Mouse (Mus musculus): ENCODE data around the gene Capzb. TPM values are rescaled to one million over a fixed set of nuclear protein-coding genes. Genes with fewer than 3 reads are reported as not detected.
A peak's percentile ranks its signal among the peaks of the same experiment; 100 is the strongest.

The Capzb gene
- polyA plus RNA-seq, 1 experiment from 2014 or later, result 376 TPM

DNA sequence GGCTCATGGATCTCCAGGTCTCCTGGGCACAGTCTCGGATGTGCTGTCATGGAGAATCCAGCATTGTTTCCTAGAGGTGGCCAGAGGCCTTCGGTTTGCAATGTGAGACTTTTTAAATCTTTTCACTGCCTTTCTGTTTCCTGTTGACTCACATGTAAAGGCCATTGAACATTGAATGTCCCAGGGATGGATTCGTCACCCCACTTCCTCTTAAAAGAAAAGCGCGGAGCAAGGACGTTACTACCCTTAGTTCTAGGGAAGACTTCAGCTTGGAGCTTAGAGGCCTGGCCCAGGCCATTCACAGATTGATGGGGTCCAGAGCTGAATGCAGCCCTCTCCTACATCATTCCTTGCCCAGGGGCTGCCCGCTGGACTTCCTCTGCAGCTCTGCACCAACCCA, 35.2 kb downstream of the Capzb start:
- WGBS, result 69% methylated on average over 7 of the region's 7 CpGs
- Histone ChIP-seq H3K9me3 (no peaks in the 10 kb centered on the region), H3K36me3 (peaks cover 14% of the 10 kb centered on the region), H3K4me2 (no peak overlapping the region), H3K27ac (replicated peaks) (peak overlapping the region; percentile 68), H3K4me1 (peaks cover 95% of the 10 kb centered on the region), H3K27me3 (replicated peaks) (no peaks in the 10 kb centered on the region), H3K9ac (no peak overlapping the region), H3K4me3 (no peak overlapping the region)
- no peak for ATAC-seq (ENCODE audit: extremely low read depth, insufficient number of reproducible peaks, low FRiP score, low TSS enrichment)

DNA sequence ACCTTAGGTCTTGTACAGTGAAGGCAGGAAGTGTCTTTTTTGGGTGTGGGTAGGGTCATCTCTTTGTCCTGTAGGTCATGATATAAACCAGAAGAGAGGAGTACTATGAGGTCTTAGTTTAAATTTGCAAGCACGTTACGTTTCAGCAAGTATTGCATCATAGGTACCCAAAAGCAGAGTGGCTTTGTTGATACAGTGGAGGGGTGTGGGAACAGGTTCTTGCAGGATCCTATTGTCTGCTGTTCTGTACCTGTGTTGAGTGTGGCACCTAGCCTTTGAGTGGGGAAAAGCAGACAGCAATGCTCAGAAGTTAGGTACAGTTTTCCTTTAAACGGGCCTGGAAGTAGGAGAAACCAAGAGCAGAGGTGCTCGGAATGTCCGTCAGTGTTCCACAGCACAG, 36.6 kb downstream of the Capzb start:
- H3K4me2 ChIP-seq, result no peak overlapping the region
- WGBS, result 84% methylated on average over 5 of the region's 5 CpGs
- H3K36me3 ChIP-seq, result peaks cover 19% of the 10 kb centered on the region
- no peaks in the 10 kb centered on the region for H3K9me3 ChIP-seq
- H3K9ac ChIP-seq, result no peak overlapping the region
- ATAC-seq (ENCODE audit: extremely low read depth, insufficient number of reproducible peaks, low FRiP score, low TSS enrichment), result no peak
- H3K4me1 ChIP-seq, result peaks cover 97% of the 10 kb centered on the region
- H3K4me3 ChIP-seq, result no peak overlapping the region
- H3K27ac ChIP-seq (replicated peaks), result no peak overlapping the region
- no peaks in the 10 kb centered on the region for H3K27me3 ChIP-seq (replicated peaks)

DNA sequence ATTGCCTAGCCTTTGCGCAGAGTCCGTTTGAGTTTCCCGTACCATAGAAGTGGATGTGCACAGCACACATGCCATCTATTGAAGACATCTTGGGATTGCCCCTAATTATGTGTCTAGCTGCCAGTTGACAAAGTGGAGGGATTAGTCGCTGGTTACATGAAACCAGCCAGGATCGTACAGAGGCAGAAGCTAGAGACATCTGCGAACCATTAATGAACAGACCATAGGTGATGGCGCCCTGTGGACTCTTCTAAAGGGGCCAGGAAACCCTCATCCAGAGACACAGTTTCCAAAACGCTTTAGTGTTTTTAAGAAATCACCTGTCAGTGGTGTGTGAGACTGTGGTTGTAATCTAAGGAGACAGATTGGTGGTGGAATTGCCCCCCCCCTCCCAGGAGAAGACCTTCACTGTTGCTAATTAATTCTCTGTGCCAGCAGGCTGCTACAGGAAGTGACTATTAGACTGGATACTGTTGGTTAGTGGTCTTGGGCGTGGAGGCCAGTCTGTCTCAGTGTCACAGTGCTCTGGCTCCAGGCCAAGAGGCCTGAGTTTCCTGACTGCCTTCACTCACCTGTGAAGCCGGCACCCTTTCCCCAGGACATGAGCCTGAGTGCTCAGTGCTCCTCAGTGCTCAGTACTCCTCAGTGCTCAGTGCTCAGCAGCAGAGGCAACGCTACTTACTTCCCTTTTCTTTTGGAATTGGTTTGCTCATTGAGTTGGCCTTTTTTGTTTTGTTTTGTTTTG, 37.8 kb downstream of the Capzb start:
- H3K4me2 ChIP-seq, result no peak overlapping the region
- H3K4me3 ChIP-seq, result no peak overlapping the region
- WGBS, result 67% methylated on average over 11 of the region's 11 CpGs
- no peak for ATAC-seq (ENCODE audit: extremely low read depth, insufficient number of reproducible peaks, low FRiP score, low TSS enrichment)
- H3K27ac ChIP-seq (replicated peaks), result peak overlapping the region; percentile 28; the same call in 1 of the 2 replicates
- H3K4me1 ChIP-seq, result peaks cover 98% of the 10 kb centered on the region
- no peaks in the 10 kb centered on the region for H3K27me3 ChIP-seq (replicated peaks)
- H3K36me3 ChIP-seq, result peaks cover 17% of the 10 kb centered on the region
- no peaks in the 10 kb centered on the region for H3K9me3 ChIP-seq
- peak overlapping the region; percentile 21 for H3K9ac ChIP-seq

GRCm38 (mm10) chr4:139231163-139231562, 38.5 kb downstream of the Capzb start:
- Histone ChIP-seq H3K4me1 (peaks cover 97% of the 10 kb centered on the region), H3K36me3 (peaks cover 11% of the 10 kb centered on the region), H3K4me2 (no peak overlapping the region), H3K9me3 (no peaks in the 10 kb centered on the region), H3K27ac (replicated peaks) (peak overlapping the region; percentile 28; the same call in 1 of the 2 replicates), H3K27me3 (replicated peaks) (no peaks in the 10 kb centered on the region), H3K4me3 (no peak overlapping the region), H3K9ac (no peak overlapping the region; the same call in 1 of the 2 replicates)
- no peak for ATAC-seq (ENCODE audit: extremely low read depth, insufficient number of reproducible peaks, low FRiP score, low TSS enrichment)
- WGBS, result 68% methylated on average over 8 of the region's 8 CpGs

- Histone ChIP-seq H3K27me3 (replicated peaks) (no peaks in the 10 kb centered on the region), H3K27ac (replicated peaks) (peak overlapping the region; percentile 51), H3K4me1 (peaks cover 89% of the 10 kb centered on the region), H3K9me3 (no peaks in the 10 kb centered on the region), H3K4me2 (no peak overlapping the region), H3K4me3 (no peak overlapping the region), H3K36me3 (peaks cover 4% of the 10 kb centered on the region; the same call in 1 of the 2 replicates), H3K9ac (peak overlapping the region; percentile 44)
- no peak for ATAC-seq (ENCODE audit: extremely low read depth, insufficient number of reproducible peaks, low FRiP score, low TSS enrichment)
- WGBS, result 45% methylated on average over 6 of the region's 6 CpGs
Measured at GRCm38 (mm10) chr4:139232479-139233145, 39.9 kb downstream of the Capzb start.

DNA sequence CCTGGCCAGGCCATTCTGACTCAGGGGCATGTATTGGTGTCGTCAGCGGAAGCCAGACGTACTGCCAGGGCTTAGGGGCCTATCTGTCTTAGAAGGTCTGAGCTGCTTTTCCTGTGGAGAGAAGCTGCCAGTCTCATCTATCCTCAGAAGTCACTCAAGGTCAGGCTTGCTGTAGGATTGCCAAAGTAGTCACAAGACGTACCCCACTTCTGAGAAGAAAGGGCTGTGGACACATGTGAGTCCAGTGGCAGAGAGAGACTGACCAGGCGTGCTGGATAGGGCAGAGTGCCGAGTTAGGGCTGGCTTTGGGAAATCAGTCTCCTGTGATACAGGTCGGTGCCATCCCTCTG, 40.4 kb downstream of the Capzb start:
- H3K4me1 ChIP-seq, result peaks cover 89% of the 10 kb centered on the region
- peaks cover 4% of the 10 kb centered on the region; the same call in 1 of the 2 replicates for H3K36me3 ChIP-seq
- no peaks in the 10 kb centered on the region for H3K27me3 ChIP-seq (replicated peaks)
- 62% methylated on average over 7 of the region's 7 CpGs for WGBS
- ATAC-seq (ENCODE audit: extremely low read depth, insufficient number of reproducible peaks, low FRiP score, low TSS enrichment), result no peak
- H3K4me2 ChIP-seq, result no peak overlapping the region
- H3K9me3 ChIP-seq, result no peaks in the 10 kb centered on the region
- peak overlapping the region; percentile 44 for H3K9ac ChIP-seq
- H3K27ac ChIP-seq (replicated peaks), result peak overlapping the region; percentile 51
- no peak overlapping the region for H3K4me3 ChIP-seq

GRCm38 (mm10) chr4:139233755-139234254, 41.1 kb downstream of the Capzb start:
- no peaks in the 10 kb centered on the region for H3K9me3 ChIP-seq
- peak overlapping the region; percentile 37 for H3K9ac ChIP-seq
- H3K27ac ChIP-seq (replicated peaks), result peak overlapping the region; percentile 51

GRCm38 (mm10) chr4:139234261-139234660, 41.6 kb downstream of the Capzb start:
- Histone ChIP-seq H3K36me3 (peaks cover 14% of the 10 kb centered on the region), H3K9me3 (no peaks in the 10 kb centered on the region), H3K4me1 (peaks cover 88% of the 10 kb centered on the region), H3K4me3 (no peak overlapping the region), H3K27me3 (replicated peaks) (no peaks in the 10 kb centered on the region), H3K4me2 (no peak overlapping the region), H3K27ac (replicated peaks) (peak overlapping the region; percentile 51), H3K9ac (peak overlapping the region; percentile 37)
- ATAC-seq (ENCODE audit: extremely low read depth, insufficient number of reproducible peaks, low FRiP score, low TSS enrichment), result no peak
- 92% methylated on average over 4 of the region's 4 CpGs for WGBS

More at GRCm38 (mm10) chr4:139233755-139234254, 41.1 kb downstream of the Capzb start:
- H3K36me3 ChIP-seq, result peaks cover 9% of the 10 kb centered on the region
- no peak overlapping the region for H3K4me2 ChIP-seq
- H3K27me3 ChIP-seq (replicated peaks), result no peaks in the 10 kb centered on the region
- peaks cover 89% of the 10 kb centered on the region for H3K4me1 ChIP-seq
- no peak overlapping the region for H3K4me3 ChIP-seq
- 17% methylated on average over 4 of the region's 4 CpGs for WGBS
- ATAC-seq (ENCODE audit: extremely low read depth, insufficient number of reproducible peaks, low FRiP score, low TSS enrichment), result no peak

DNA sequence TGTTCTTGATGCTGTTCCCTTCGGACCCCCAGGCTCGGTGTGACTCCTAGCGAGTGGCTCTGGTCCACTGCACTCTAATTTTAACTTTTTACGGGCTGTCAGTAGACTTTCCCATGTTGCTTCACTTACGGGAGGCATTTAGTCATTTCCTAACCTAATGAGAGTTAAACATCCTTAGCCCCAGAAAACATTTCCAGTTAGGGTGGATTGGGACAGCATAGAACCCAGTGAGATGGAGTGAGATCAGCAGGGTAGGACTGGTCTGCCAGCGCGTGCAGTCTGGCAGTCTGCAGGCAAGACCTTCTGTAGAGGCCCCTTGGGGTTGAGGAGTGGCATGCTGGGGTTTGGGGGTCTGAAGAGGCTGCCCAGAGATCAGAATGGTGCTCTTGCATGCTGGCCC, 42.9 kb downstream of the Capzb start:
- no peak overlapping the region for H3K4me2 ChIP-seq
- H3K27ac ChIP-seq (replicated peaks), result no peak overlapping the region
- H3K36me3 ChIP-seq, result peaks cover 27% of the 10 kb centered on the region
- no peaks in the 10 kb centered on the region for H3K27me3 ChIP-seq (replicated peaks)
- 86% methylated on average over 7 of the region's 7 CpGs for WGBS
- ATAC-seq (ENCODE audit: extremely low read depth, insufficient number of reproducible peaks, low FRiP score, low TSS enrichment), result no peak
- no peaks in the 10 kb centered on the region for H3K9me3 ChIP-seq
- H3K4me1 ChIP-seq, result peaks cover 86% of the 10 kb centered on the region
- no peak overlapping the region for H3K4me3 ChIP-seq
- H3K9ac ChIP-seq, result no peak overlapping the region; the same call in 1 of the 2 replicates

GRCm38 (mm10) chr4:139238612-139239011, 45.9 kb downstream of the Capzb start:
- peaks cover 85% of the 10 kb centered on the region for H3K4me1 ChIP-seq
- 75% methylated on average over 16 of the region's 16 CpGs for WGBS
- no peak overlapping the region for H3K4me3 ChIP-seq
- H3K9me3 ChIP-seq, result no peaks in the 10 kb centered on the region
- H3K9ac ChIP-seq, result peak overlapping the region; percentile 30; the same call in 1 of the 2 replicates
- no peaks in the 10 kb centered on the region for H3K27me3 ChIP-seq (replicated peaks)
- peak overlapping the region; percentile 29; the same call in 1 of the 2 replicates for H3K27ac ChIP-seq (replicated peaks)
- peaks cover 38% of the 10 kb centered on the region for H3K36me3 ChIP-seq
- no peak overlapping the region for H3K4me2 ChIP-seq
- no peak for ATAC-seq (ENCODE audit: extremely low read depth, insufficient number of reproducible peaks, low FRiP score, low TSS enrichment)

GRCm38 (mm10) chr4:139240334-139240733, 47.6 kb downstream of the Capzb start:
- Histone ChIP-seq H3K9me3 (no peaks in the 10 kb centered on the region), H3K4me3 (no peak overlapping the region), H3K27ac (replicated peaks) (peak overlapping the region; percentile 80), H3K4me1 (peaks cover 85% of the 10 kb centered on the region), H3K4me2 (no peak overlapping the region), H3K36me3 (peaks cover 42% of the 10 kb centered on the region), H3K9ac (no peak overlapping the region), H3K27me3 (replicated peaks) (no peaks in the 10 kb centered on the region)
- ATAC-seq (ENCODE audit: extremely low read depth, insufficient number of reproducible peaks, low FRiP score, low TSS enrichment), result no peak
- 60% methylated on average over 6 of the region's 6 CpGs for WGBS
